Mouse (Mus musculus) brain, adult 2 months (tissue): ENCODE measurements at regions not wholly inside any gene's neighbourhood (a gene's known extent, or its start where the extent isn't known, plus 50 kb on each side); places are given as distances from the start of the nearest gene placed in this dataset.

Experiments
- DNase-seq: peaks from one replicate; pipeline ENCODE4 v3.0.0; 2011; ENCODE audit warnings: low read depth, low spot score

- peak; percentile 67 for DNase-seq
Observed at GRCm38 (mm10) chr6:104038853-104039252, 453.7 kb upstream of the Cntn6 start.

GRCm38 (mm10) chr6:104040450-104040849 is 452.1 kb upstream of the Cntn6 start:
- peak; percentile 56 for DNase-seq

- no peak for DNase-seq
Observed at GRCm38 (mm10) chr6:104055996-104056395, 436.6 kb upstream of the Cntn6 start.

- peak; percentile 29 for DNase-seq
Observed at GRCm38 (mm10) chr6:104061692-104062263, 430.8 kb upstream of the Cntn6 start.

GRCm38 (mm10) chr6:104080581-104080980 is 412.0 kb upstream of the Cntn6 start:
- DNase-seq, result no peak

GRCm38 (mm10) chr6:104082242-104082641 is 410.3 kb upstream of the Cntn6 start:
- DNase-seq, result no peak

GRCm38 (mm10) chr6:104108386-104108785 is 384.2 kb upstream of the Cntn6 start:
- DNase-seq, result peak; percentile 29
